Mouse (Mus musculus) embryonic fibroblast, embryonic 13.5 days (primary cell): Measurements from ENCODE around the gene Hmga2.

Source experiments
- CTCF ChIP-seq: IDR thresholded peaks from 2 replicates; pipeline ENCODE4 v1.5.1; 2011; ENCODE audit warnings: mild to moderate bottlenecking, control low read depth, low read length, moderate library complexity, borderline replicate concordance; ENCODE audit not compliant: insufficient read depth
- POLR2A ChIP-seq: IDR thresholded peaks from 2 replicates; pipeline ENCODE4 v1.6.1; 2011; ENCODE audit warnings: low read depth, mild to moderate bottlenecking, control low read depth, low read length, moderate library complexity

DNA sequence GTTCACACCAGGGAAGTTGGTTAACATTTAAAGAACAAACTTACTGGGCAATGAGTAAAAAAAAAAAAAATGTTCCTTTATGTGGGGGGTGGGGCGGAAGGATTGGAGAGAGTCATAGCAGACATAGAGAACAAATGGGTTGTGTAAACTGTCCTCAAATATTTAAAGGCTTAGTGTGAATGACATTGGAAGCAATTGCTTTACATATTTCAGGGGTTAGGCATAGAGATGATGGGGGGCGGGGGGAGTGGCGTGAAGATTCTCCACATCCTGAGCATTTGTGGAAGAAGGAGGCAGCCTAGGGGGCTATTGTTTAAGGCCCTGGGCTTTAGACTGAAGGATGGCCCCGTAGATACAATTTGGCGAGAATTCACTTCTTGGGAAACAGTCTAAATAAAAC lies 15.0 kb downstream of the Hmga2 start:
- TF ChIP-seq POLR2A = no peak
- TF ChIP-seq CTCF = no peak
